Mouse (Mus musculus) small intestine, adult 2 months (tissue): ENCODE measurements at regions not wholly inside any gene's neighbourhood (a gene's known extent, or its start where the extent isn't known, plus 50 kb on each side); places are given as distances from the start of the nearest gene placed in this dataset.

ENCODE experiments used
- H3K27ac ChIP-seq: fragments of 200-500 bp; 2 replicates; pipeline ENCODE4 v1.5.1; 2012; ENCODE audit warnings: low read depth, low read length, control low read depth, inconsistent platforms; ENCODE audit not compliant: insufficient read depth
- H3K27me3 ChIP-seq: fragments of 200-500 bp; 2 replicates; pipeline ENCODE4 v1.6.1; 2012; ENCODE audit warnings: mild to moderate bottlenecking, moderate library complexity, low read length, inconsistent platforms; ENCODE audit not compliant: control insufficient read depth, insufficient read depth
- H3K36me3 ChIP-seq: fragments of 200-500 bp; 2 replicates; pipeline ENCODE4 v1.6.1; 2012; ENCODE audit warnings: mild to moderate bottlenecking, low read length, control low read depth, inconsistent platforms; ENCODE audit not compliant: control insufficient read depth, insufficient read depth
- H3K4me1 ChIP-seq: fragments of 200-500 bp; 2 replicates; pipeline ENCODE4 v1.6.1; 2012; ENCODE audit warnings: low read length, inconsistent platforms, mixed read lengths; ENCODE audit not compliant: control insufficient read depth, insufficient read depth, insufficient read length
- H3K4me3 ChIP-seq: fragments of 200-500 bp; 2 replicates; pipeline ENCODE4 v1.5.1; 2012; ENCODE audit warnings: low read depth, mild to moderate bottlenecking, control low read depth, inconsistent platforms, low read length, moderate library complexity
- CTCF ChIP-seq: fragments of 200-500 bp; IDR thresholded peaks from 2 replicates; pipeline ENCODE4 v1.5.1; 2012; ENCODE audit warnings: low read depth, mild to moderate bottlenecking, control low read depth, inconsistent platforms, low read length, moderate library complexity, mixed read lengths; ENCODE audit not compliant: insufficient replicate concordance, insufficient read length; ENCODE audit errors: extremely low read depth
- POLR2A ChIP-seq: fragments of 200-500 bp; IDR thresholded peaks from 2 replicates; pipeline ENCODE4 v1.6.1; 2012; ENCODE audit warnings: low read depth, mild to moderate bottlenecking, control low read depth, inconsistent platforms, low read length, moderate library complexity
- WGBS: fragments of 180-500 bp; shearing (Covaris S2); methylation state at CpG from one replicate; pipeline ENCODE4 v1.1.7; 2018; 5-methylcytosine and 5-hydroxymethylcytosine counted together

DNA sequence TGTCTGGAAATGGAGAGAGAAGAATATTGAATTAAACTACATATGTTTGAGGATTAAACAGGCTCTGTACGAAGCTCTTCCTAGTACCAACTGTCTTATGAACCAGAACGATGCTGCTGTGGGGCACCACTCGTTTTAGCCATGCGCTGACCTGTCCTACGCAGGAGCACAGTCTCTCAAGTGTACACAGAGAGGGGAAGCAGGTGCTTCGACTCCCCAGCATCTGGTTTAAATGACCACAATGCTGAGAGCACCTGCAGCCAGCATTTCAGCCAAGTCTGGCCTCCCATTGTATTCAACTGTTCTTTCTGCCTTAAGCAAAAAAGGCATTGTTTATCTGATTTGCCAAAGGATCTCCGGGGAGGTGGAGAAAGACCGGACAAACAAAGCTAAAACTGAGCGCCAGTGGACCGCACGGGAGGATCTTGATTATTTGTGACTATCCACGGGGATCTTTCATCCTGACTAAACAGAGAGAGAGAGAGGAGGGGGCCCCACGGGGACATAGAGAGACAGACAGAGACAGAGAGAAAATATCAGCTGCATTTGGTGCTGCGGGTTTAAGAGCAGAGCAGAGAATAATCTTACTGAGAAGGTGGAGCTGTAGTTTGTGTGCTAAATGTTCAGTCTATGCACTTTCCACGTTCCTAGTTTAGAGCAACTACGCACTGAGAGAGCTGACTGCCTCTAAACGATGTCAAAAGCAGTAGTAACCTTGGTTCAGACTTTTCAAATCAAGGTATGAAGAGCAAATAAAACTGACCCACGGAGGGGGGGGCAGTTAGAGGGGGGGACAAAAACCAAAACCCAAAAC, 66.8 kb upstream of the Prep start:
- Histone ChIP-seq H3K27me3 (no peaks in the 10 kb centered on the region), H3K36me3 (no peaks in the 10 kb centered on the region), H3K4me1 (peaks cover 14% of the 10 kb centered on the region), H3K4me3 (peak overlapping the region; percentile 12; the same call in 1 of the 2 replicates), H3K27ac (peak overlapping the region; percentile 8; the same call in 1 of the 2 replicates)
- 10% methylated on average over 18 of the region's 18 CpGs for WGBS
- TF ChIP-seq CTCF, result no peak
- TF ChIP-seq POLR2A, result no peak

DNA sequence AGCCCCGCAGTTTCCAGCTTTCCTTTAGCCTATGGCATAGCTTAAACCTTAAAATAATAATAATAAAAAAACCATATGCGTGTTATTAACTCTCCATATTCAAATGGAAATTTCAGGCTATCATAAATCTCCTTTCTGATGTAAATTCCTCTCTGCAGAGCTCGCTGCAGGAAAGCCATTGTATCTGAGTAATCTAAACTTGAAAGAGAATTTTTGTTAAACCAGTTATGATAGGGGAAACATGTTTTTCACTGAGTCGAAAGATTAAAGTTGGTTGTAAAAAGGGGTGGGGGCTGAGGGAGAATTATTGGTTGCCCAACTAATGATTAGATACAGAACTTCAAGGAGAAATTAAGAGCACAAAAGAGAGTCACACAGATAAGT, 69.1 kb upstream of the Prep start:
- TF ChIP-seq POLR2A (no peak), CTCF (no peak)
- Histone ChIP-seq H3K4me1 (peaks cover 14% of the 10 kb centered on the region), H3K36me3 (no peaks in the 10 kb centered on the region), H3K27me3 (no peaks in the 10 kb centered on the region), H3K4me3 (no peak overlapping the region), H3K27ac (no peak overlapping the region)
- 8% methylated on average over 4 of the region's 4 CpGs for WGBS

- H3K27me3 ChIP-seq, result no peaks in the 10 kb centered on the region
- TF ChIP-seq POLR2A, result no peak
- TF ChIP-seq CTCF, result no peak
- WGBS, result 19% methylated on average over 14 of the region's 14 CpGs
- no peak overlapping the region for H3K4me3 ChIP-seq
- H3K36me3 ChIP-seq, result no peaks in the 10 kb centered on the region
- H3K27ac ChIP-seq, result no peak overlapping the region
- H3K4me1 ChIP-seq, result peaks cover 10% of the 10 kb centered on the region
Measured at GRCm38 (mm10) chr10:44997184-44997905, 69.7 kb upstream of the Prep start.

DNA sequence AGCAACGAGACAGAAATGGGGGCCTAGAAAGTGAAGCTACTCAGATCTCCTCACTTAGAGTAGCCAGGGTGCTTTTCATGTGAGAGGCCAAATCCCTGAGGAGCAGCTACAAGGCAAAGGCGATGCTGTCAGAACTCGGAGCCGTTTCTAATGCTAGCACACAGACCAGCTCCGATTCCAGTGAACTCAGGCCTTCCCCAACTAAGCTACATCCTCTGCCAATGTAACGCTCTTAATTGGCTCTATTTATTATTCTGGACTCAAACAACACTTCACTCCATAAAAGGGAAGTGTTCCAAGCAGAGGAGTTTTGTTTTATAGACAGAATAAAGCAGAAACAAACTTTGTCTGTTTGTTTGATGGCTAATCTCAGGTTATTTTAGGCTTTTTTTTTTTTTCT, 71.2 kb upstream of the Prep start:
- H3K36me3 ChIP-seq, result no peaks in the 10 kb centered on the region
- no peak overlapping the region for H3K27ac ChIP-seq
- 79% methylated on average over 6 of the region's 6 CpGs for WGBS
- H3K27me3 ChIP-seq, result no peaks in the 10 kb centered on the region
- peaks cover 7% of the 10 kb centered on the region for H3K4me1 ChIP-seq
- TF ChIP-seq POLR2A, result no peak
- TF ChIP-seq CTCF, result no peak
- H3K4me3 ChIP-seq, result no peak overlapping the region

- Histone ChIP-seq H3K4me3 (no peak overlapping the region), H3K36me3 (no peaks in the 10 kb centered on the region), H3K4me1 (peaks cover 7% of the 10 kb centered on the region), H3K27me3 (no peaks in the 10 kb centered on the region), H3K27ac (no peak overlapping the region)
- TF ChIP-seq CTCF (no peak), POLR2A (no peak)
- WGBS, result 52% methylated on average over 17 of the region's 17 CpGs
Measured at GRCm38 (mm10) chr10:44994385-44995281, 72.4 kb upstream of the Prep start.

- H3K27ac ChIP-seq, result peak overlapping the region; percentile 78
- WGBS, result 62% methylated on average over 10 of the region's 10 CpGs
- peaks cover 7% of the 10 kb centered on the region for H3K4me1 ChIP-seq
- no peak overlapping the region for H3K4me3 ChIP-seq
- no peaks in the 10 kb centered on the region for H3K36me3 ChIP-seq
- no peaks in the 10 kb centered on the region for H3K27me3 ChIP-seq
- TF ChIP-seq CTCF (no peak), POLR2A (no peak)
Measured at GRCm38 (mm10) chr10:44993470-44994260, 73.3 kb upstream of the Prep start.
